ENCODE assay signal across 8 mouse cellular contexts in genomic region chr7:73618758-73619416, GRCm38 (mm10).
A peak's percentile ranks its signal among the peaks of the same experiment; 100 is the strongest.
DNase-seq lines count a peak whose midpoint lies in the region; ATAC-seq and TF ChIP-seq lines count a peak whose summit lies in the region.

No protein-coding gene starts in this region.

- no peaks in the 10 kb centered on the region for H3K27me3 ChIP-seq in cerebellum, adult 2 months (ENCODE audit: control insufficient read depth, insufficient read depth, low read length)
- no peaks in the 10 kb centered on the region for H3K27me3 ChIP-seq in limb, embryonic 14.5 days (ENCODE audit: control insufficient read depth, insufficient read depth, low read length)
- no peaks in the 10 kb centered on the region for H3K27me3 ChIP-seq in stomach, embryonic 14.5 days (ENCODE audit: control insufficient read depth, insufficient read depth, low read length)

- no peaks in the 10 kb centered on the region for H3K36me3 ChIP-seq in limb, embryonic 14.5 days (ENCODE audit: control insufficient read depth, insufficient read depth, low read length)
- no peaks in the 10 kb centered on the region for H3K36me3 ChIP-seq in stomach, embryonic 14.5 days (ENCODE audit: control insufficient read depth, insufficient read depth, low read length)

- TF ChIP-seq POLR2A in cerebellum, adult 2 months (IDR thresholded peaks at IDR 0.05; ENCODE audit: borderline replicate concordance, insufficient read depth, low read length), result no peak
- TF ChIP-seq POLR2A in limb, embryonic 14.5 days (IDR thresholded peaks at IDR 0.05; ENCODE audit: borderline replicate concordance, extremely low read depth, insufficient read depth, insufficient read length), result no peak

- peak; percentile 24; the same call in 1 of the 2 replicates for ATAC-seq in limb, embryonic 14.5 days (ENCODE audit: low FRiP score, low read depth)
- no peak for ATAC-seq in stomach, embryonic 14.5 days (ENCODE audit: insufficient number of reproducible peaks, insufficient read depth, low FRiP score, low read depth)
- no peak; the same call in 1 of the 2 replicates for ATAC-seq in megakaryocyte-erythroid progenitor cell, adult 5-6 weeks (replicated peaks; ENCODE audit: low FRiP score, low TSS enrichment, poor library complexity, severe bottlenecking)

- 3% methylated on average over 25 of the region's 25 CpGs for WGBS in cerebellum, adult 2 months
- 8% methylated on average over 25 of the region's 25 CpGs for WGBS in limb, embryonic 14.5 days
- WGBS in stomach, embryonic 14.5 days, result 9% methylated on average over 25 of the region's 25 CpGs

- H3K4me3 ChIP-seq in cerebellum, adult 2 months (replicated peaks; ENCODE audit: insufficient read depth, low read depth, low read length), result peak overlapping the region; percentile 85
- H3K4me3 ChIP-seq in limb, embryonic 14.5 days (replicated peaks; ENCODE audit: low read length), result peak overlapping the region; percentile 67
- H3K4me3 ChIP-seq in stomach, embryonic 14.5 days (ENCODE audit: low read depth, low read length), result peak overlapping the region; percentile 63

- H3K9ac ChIP-seq in limb, embryonic 14.5 days (ENCODE audit: low read depth, low read length, severe bottlenecking), result peak overlapping the region; percentile 97
- peak overlapping the region; percentile 98 for H3K9ac ChIP-seq in stomach, embryonic 14.5 days (replicated peaks; ENCODE audit: low read depth, low read length)

- H3K27ac ChIP-seq in cerebellum, adult 2 months (ENCODE audit: insufficient read depth, low read length), result peak overlapping the region; percentile 92
- H3K27ac ChIP-seq in limb, embryonic 14.5 days (replicated peaks; ENCODE audit: low read depth, low read length), result peak overlapping the region; percentile 100
- H3K27ac ChIP-seq in stomach, embryonic 14.5 days (ENCODE audit: low read length), result peak overlapping the region; percentile 100

- peak overlapping the region; percentile 88 for H3K4me2 ChIP-seq in limb, embryonic 14.5 days (replicated peaks; ENCODE audit: low read depth, low read length, severe bottlenecking)
- H3K4me2 ChIP-seq in stomach, embryonic 14.5 days (replicated peaks; ENCODE audit: low read depth, low read length), result peak overlapping the region; percentile 65

- peak in 1 of 2 experiments; percentile 44 for DNase-seq in cerebellum, adult 2 months
- DNase-seq in cerebellum, postnatal 36 days, result no peak
- DNase-seq in thymus, postnatal 14 days, result peak; percentile 39
- no peak for DNase-seq in thymus, postnatal 36 days
- DNase-seq in limb, embryonic 14.5 days (ENCODE audit: low spot score), result no peak
- DNase-seq in embryo, embryonic 9.5 days (ENCODE audit: extremely low spot score), result no peak

- no peaks in the 10 kb centered on the region; the same call in 1 of the 2 replicates for H3K4me1 ChIP-seq in cerebellum, adult 2 months (ENCODE audit: control insufficient read depth, insufficient read depth, low read length)
- H3K4me1 ChIP-seq in limb, embryonic 14.5 days (ENCODE audit: control insufficient read depth, insufficient read depth, low read length), result peaks cover 22% of the 10 kb centered on the region
- H3K4me1 ChIP-seq in stomach, embryonic 14.5 days (ENCODE audit: control insufficient read depth, insufficient read depth, low read length), result peaks cover 9% of the 10 kb centered on the region

- no peaks in the 10 kb centered on the region for H3K9me3 ChIP-seq in limb, embryonic 14.5 days (ENCODE audit: control insufficient read depth, low read length)
- H3K9me3 ChIP-seq in stomach, embryonic 14.5 days (ENCODE audit: control insufficient read depth, low read depth, low read length), result no peaks in the 10 kb centered on the region

- no peak for TF ChIP-seq CTCF in cerebellum, adult 2 months (IDR thresholded peaks at IDR 0.05; ENCODE audit: borderline replicate concordance, insufficient read depth, low read depth, low read length)
